Mouse (Mus musculus) erythroblast, embryonic 14.5 days (primary cell): ENCODE measurements around the gene Obscn. TPM values are rescaled to one million over a fixed set of nuclear protein-coding genes. Genes with fewer than 3 reads are reported as not detected.

ENCODE experiments used
- H3K27me3 ChIP-seq: 2 replicates; pipeline ENCODE4 v1.6.1; 2012; ENCODE audit warnings: inconsistent platforms; ENCODE audit not compliant: control insufficient read depth
- H3K36me3 ChIP-seq: 2 replicates; pipeline ENCODE4 v1.6.1; 2012; ENCODE audit warnings: mild to moderate bottlenecking, inconsistent platforms; ENCODE audit not compliant: control insufficient read depth
- H3K4me1 ChIP-seq: 2 replicates; pipeline ENCODE4 v1.6.1; 2012; ENCODE audit warnings: inconsistent platforms; ENCODE audit not compliant: control insufficient read depth
- H3K4me3 ChIP-seq: replicated peaks from 2 replicates; pipeline ENCODE3; 2012; ENCODE audit warnings: moderate library complexity, mild to moderate bottlenecking, inconsistent platforms
- H3K9me3 ChIP-seq: 2 replicates; pipeline ENCODE4 v1.6.1; 2012; ENCODE audit warnings: low read length, inconsistent platforms, mixed read lengths; ENCODE audit not compliant: control insufficient read depth
- GATA1 ChIP-seq: IDR thresholded peaks from 2 replicates; pipeline ENCODE4 v1.6.1; 2012; ENCODE audit warnings: low read length, inconsistent platforms, mixed read lengths
- TAL1 ChIP-seq: IDR thresholded peaks from 3 replicates; pipeline ENCODE4 v1.6.1; 2012; ENCODE audit warnings: low read length, inconsistent platforms, mixed read lengths
- polyA plus RNA-seq: library from polyadenylated mRNA; stranded (reverse); fragments of >175 nt; gene quantifications from 2 replicates; pipeline ENCODE4 v1.2.3, GENCODE M21; 2012

Gene Obscn
- polyA plus RNA-seq, 1 experiment: 0.01 TPM

DNA sequence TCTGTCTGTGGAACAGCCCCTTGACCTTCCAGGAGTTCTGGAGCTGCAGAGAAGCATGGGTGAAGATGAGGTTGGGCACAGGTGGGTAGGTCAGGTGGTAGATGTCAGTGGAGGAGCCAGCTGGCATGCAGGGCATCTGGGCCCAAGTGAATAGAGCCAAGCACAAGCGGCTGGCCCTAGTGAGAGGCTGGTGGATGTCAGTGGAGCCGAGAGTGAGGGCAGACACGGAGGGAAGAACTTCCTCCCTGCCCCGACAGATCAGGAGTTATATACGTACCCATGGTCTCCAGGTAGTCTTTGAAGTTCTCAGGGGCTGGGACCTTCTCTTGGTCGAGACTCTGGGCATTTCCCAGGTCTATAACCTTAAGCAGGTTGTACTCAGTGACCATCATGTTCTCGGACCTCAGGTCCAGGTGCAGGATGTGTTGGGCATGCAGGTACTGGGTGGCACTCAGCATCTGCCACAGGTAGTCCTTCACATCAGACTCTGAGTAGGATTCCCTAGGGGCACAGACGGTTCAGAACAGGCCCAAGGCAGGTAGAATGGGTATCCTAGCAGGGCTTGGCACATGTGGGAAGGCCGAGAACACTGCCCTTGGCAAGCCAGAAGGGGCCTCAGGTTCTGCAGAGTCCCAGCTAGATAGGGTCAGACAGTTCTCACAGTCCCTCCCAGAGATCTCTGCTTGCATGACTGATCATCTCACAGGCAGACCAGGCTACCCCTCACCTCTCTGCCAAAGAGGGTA is 141.0 kb downstream of the Obscn start:
- no peaks in the 10 kb centered on the region for H3K9me3 ChIP-seq
- H3K4me1 ChIP-seq: peaks cover 28% of the 10 kb centered on the region
- peaks cover 32% of the 10 kb centered on the region for H3K27me3 ChIP-seq
- no peak overlapping the region for H3K4me3 ChIP-seq
- no peak for TF ChIP-seq GATA1
- TF ChIP-seq TAL1: no peak
- H3K36me3 ChIP-seq: peaks cover 9% of the 10 kb centered on the region

DNA sequence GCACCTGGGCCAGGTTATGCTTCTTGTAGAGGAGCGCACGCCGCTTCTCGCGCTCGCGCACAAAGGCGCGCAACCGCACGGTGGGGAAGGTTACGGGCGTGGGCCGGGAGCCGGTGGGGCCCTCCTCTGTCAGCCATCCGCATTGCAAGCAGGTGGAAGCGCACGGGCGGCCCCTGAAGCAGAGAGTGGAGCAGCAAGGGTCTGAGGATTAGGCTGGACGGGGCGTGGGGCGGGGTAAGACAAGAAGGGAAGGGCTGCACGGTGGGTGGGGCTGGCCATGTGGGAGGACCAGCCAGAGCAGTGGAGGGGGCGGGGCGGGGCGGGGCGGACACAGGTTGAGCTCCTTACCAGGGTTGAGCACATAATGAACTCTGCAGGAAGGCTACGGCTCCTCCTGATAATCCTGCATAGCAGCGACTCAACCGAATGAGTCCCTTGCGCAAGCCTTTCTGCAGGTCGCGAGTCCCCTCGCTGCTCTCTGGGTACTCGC is 141.8 kb downstream of the Obscn start:
- Histone ChIP-seq H3K27me3 (peaks cover 32% of the 10 kb centered on the region), H3K4me1 (peaks cover 28% of the 10 kb centered on the region), H3K4me3 (peak overlapping the region; percentile 39), H3K36me3 (peaks cover 18% of the 10 kb centered on the region), H3K9me3 (no peaks in the 10 kb centered on the region)
- no peak for TF ChIP-seq GATA1
- TF ChIP-seq TAL1: no peak

DNA sequence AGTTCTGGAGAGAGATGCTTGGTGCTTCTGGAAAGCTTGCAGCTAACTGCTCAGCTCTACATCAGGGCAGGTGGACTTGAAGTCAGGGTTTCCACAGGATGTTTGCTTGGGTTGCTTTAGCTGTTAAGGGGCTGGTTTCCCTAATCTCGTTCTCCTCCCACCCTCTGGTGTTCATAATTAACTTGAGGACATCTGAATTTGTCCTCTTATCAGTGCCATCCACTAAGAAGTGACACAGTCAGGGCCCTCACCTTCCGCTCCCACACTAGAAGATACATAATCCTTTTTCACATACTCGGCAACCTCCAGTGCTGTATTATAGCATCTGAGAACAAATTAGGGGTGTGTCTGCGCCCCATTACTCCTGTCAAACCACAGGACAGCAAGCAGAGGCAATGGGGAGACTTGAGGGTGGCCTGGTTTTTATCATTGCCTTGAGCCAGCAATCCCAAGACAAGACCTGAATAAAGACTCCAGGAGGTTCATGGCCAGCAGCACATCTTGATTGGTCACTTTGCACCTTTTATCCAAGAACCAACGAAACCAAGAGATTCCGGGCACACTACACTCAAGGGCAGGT is 143.0 kb downstream of the Obscn start:
- TF ChIP-seq TAL1 (no peak), GATA1 (no peak)
- Histone ChIP-seq H3K4me1 (peaks cover 28% of the 10 kb centered on the region), H3K9me3 (no peaks in the 10 kb centered on the region), H3K27me3 (peaks cover 32% of the 10 kb centered on the region), H3K4me3 (no peak overlapping the region), H3K36me3 (peaks cover 30% of the 10 kb centered on the region)

DNA sequence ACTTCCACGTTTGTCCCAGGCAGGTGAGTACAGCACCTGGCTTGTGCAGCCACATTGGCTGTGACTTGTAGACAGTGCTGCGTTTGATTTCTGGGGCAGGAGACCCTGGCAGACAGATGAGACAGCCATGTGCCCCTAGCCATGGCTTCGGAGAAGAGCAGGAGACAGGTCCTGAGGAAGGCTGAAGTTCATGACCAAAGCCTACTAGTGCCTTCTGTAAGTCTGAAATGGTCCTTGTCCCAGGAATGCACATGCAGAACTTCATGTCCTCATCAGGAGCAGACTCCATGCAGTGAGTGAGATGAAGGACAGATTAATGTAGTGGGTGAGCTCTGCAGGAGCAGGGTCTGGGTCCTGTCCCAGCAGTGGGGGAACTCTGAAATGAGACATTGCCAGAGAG is 144.3 kb downstream of the Obscn start:
- Histone ChIP-seq H3K36me3 (peaks cover 42% of the 10 kb centered on the region), H3K9me3 (no peaks in the 10 kb centered on the region), H3K4me1 (peaks cover 28% of the 10 kb centered on the region), H3K4me3 (no peak overlapping the region), H3K27me3 (peaks cover 32% of the 10 kb centered on the region)
- no peak for TF ChIP-seq GATA1
- no peak for TF ChIP-seq TAL1

DNA sequence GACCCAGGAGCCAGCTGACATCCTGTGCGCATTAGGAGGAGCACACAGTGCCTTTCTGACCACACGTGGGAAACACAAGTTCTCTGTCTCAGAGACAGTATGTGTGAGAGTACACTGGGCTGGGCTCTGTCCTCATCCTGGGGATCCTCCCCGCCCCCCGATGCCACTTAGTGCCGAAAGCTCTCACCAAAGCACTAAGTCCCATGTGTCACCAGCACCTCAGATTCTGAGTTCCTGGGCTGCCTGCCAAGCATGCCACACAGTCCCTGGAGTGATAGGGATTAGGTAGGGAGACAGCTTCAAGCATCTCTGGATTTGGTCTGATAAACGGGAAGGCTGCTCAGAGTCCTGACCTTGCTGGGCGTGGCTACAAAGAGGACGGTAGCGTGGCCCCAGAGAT is 145.4 kb downstream of the Obscn start:
- H3K9me3 ChIP-seq: no peaks in the 10 kb centered on the region
- TF ChIP-seq GATA1 (no peak), TAL1 (no peak)
- peaks cover 21% of the 10 kb centered on the region for H3K27me3 ChIP-seq
- H3K4me3 ChIP-seq: no peak overlapping the region
- peaks cover 29% of the 10 kb centered on the region for H3K4me1 ChIP-seq
- H3K36me3 ChIP-seq: peaks cover 53% of the 10 kb centered on the region

DNA sequence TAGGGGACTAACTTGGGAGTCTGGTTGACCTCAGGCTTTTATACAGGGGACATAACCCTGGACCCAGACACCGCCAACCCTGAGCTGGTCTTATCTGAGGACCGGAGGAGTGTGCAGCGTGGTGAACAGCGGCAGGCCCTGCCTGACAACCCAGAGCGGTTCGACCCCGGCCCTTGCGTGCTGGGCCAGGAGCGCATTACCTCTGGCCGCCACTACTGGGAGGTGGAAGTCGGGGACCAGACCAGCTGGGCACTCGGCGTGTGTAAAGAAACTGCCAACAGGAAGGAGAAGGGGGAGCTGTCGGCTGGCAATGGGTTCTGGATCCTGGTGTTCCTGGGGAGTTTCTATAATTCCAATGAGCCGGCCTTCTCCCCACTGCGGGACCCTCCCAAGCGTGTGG is 146.1 kb downstream of the Obscn start:
- H3K36me3 ChIP-seq: peaks cover 60% of the 10 kb centered on the region
- peaks cover 29% of the 10 kb centered on the region for H3K4me1 ChIP-seq

DNA sequence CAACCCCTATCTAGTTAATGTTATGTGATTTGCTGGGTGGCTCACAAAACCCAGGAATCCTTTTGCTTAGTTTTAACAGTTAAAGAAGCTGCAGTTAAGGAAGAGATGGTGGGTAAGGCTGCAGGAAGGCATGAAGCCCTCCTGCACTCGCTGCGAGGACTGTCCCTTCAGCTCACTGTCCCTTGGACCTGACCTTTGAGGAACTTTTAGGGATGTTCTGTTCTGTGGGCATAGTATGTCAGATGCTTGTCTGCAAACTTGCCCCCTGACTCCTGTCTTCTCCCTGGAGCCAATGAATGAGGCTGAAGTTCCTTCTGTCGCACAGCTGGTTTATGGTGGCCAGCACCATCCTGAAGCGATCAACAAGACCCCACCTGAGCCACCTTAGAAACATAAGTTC is 147.0 kb downstream of the Obscn start:
- Histone ChIP-seq H3K4me1 (peaks cover 20% of the 10 kb centered on the region), H3K9me3 (no peaks in the 10 kb centered on the region), H3K27me3 (peaks cover 5% of the 10 kb centered on the region), H3K4me3 (no peak overlapping the region), H3K36me3 (peaks cover 70% of the 10 kb centered on the region)
- TF ChIP-seq TAL1 (no peak), GATA1 (no peak)

More for the DNA sequence above, 146.1 kb downstream of the Obscn start:
- Histone ChIP-seq H3K27me3 (peaks cover 14% of the 10 kb centered on the region), H3K4me3 (no peak overlapping the region), H3K9me3 (no peaks in the 10 kb centered on the region)
- TF ChIP-seq TAL1 (no peak), GATA1 (no peak)

DNA sequence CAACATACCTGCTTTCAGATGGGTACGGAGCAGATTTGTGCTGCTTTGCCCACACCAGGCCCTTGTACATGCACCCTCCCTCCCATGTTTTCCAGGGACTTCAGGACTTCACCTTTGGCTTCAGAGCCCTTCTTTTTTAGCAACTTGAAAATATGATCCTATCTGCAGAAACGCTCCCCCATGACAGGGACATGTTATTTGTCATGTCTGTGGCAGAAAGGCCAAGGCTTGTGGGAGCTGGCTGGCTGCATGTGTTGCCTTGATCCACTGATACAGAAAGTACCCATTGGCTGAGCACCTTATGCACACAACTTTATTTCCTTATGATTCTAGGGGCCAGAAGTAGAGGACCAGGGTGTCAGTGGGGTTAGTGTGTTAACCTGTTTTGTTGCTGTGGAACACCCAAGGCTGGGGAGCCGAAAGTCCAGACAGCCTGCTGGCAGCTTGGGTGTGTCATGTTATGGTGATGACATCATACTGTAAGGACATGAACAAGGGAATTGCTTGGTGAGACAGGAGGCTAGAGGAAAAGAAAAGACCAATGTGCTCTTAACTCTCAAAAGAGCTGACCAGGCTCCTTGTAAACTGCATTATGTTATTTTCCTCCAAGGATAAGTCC is 150.8 kb downstream of the Obscn start:
- no peak for TF ChIP-seq GATA1
- no peak for TF ChIP-seq TAL1
- H3K36me3 ChIP-seq: peaks cover 97% of the 10 kb centered on the region
- no peak overlapping the region for H3K4me3 ChIP-seq
- H3K9me3 ChIP-seq: no peaks in the 10 kb centered on the region
- no peaks in the 10 kb centered on the region for H3K27me3 ChIP-seq
- H3K4me1 ChIP-seq: peaks cover 19% of the 10 kb centered on the region

DNA sequence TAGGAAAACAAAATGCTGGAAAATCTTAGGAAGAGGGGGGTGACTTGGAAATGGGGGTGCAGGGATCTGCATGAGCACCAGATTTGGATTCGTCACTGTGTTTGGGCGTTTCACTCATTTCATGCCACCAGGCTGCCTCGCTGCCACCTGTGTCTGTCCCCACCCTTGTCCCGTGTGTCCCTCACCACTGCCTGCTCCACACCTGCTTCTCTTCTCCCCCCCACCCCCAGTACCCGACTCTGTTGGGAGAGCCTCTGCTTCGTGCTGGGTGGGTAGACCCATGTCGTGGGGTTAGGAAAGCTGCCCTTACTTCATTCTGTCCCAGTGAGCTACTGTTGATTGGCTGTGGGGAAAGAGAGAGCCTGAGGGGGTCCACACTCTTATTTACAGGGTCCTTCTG is 151.5 kb downstream of the Obscn start:
- H3K9me3 ChIP-seq: no peaks in the 10 kb centered on the region
- no peak overlapping the region for H3K4me3 ChIP-seq
- H3K4me1 ChIP-seq: peaks cover 25% of the 10 kb centered on the region
- no peaks in the 10 kb centered on the region for H3K27me3 ChIP-seq
- H3K36me3 ChIP-seq: peaks cover 95% of the 10 kb centered on the region
- TF ChIP-seq TAL1: no peak
- TF ChIP-seq GATA1: no peak
